Mouse (Mus musculus) left cerebral cortex, adult 18-20 months (tissue): Measurements from ENCODE around the gene Lypla2. TPM values are rescaled to one million over a fixed set of nuclear protein-coding genes. Genes with fewer than 3 reads are reported as not detected.
"Not testable (repeated sequence)": the region's sequence is repeated elsewhere in the genome, so short reads cannot be mapped to it uniquely, and the experiment has no call there.

Source experiments
- DNase-seq, 2 experiments: peaks; one replicate each; pipeline ENCODE4 v3.0.0; 2021 to 2022; ENCODE audit warnings: low spot score in 2 of 2, mixed read lengths in 1 of 2
- long read RNA-seq, 2 experiments: library from polyadenylated mRNA; stranded (forward); transcript quantifications; one replicate each; pipeline ENCODE4 v2.0.0; 2021
- total RNA-seq, 2 experiments: library from RNA; stranded (reverse); gene quantifications; 2 replicates each; pipeline ENCODE4 v1.2.3; 2021

Lypla2 gene
- total RNA-seq = 10 to 100 TPM; 94.5 to 97.4 TPM
- long read RNA-seq, experiment 1, transcript Lypla2-201 (10 exons, 1,626 nt) = major isoform, 122 of 163 reads
- long read RNA-seq, experiment 1, transcript Lypla2-203 (9 exons, 1,119 nt) = minor isoform, 12 of 163 reads
- long read RNA-seq, experiment 1, partial matches to known transcripts = 5 of 163 reads
- long read RNA-seq, experiment 1, other reads (novel, unspliced or antisense) = 24 of 163 reads
- long read RNA-seq, experiment 2, transcript Lypla2-201 (10 exons, 1,626 nt) = major isoform, 87 of 113 reads
- long read RNA-seq, experiment 2, partial matches to known transcripts = 8 of 113 reads
- long read RNA-seq, experiment 2, other reads (novel, unspliced or antisense) = 16 of 113 reads

DNA sequence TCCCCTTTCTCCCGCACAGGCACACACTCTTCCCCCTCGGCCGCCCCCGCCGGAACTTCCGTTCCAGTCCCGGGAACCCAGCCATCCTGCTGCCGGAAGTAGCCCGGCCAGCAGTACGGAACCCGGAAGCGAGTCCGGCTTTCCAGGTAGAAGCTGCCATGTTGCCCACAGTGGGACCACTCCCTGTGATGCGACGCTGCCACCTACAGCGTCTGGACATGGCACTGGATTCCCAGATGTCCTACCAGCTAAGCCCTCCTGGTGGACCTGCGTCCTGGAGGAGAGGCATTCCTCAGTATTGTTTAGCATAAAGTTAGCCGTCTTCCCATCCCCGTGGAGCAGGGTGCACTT is at the start of gene Lypla2:
TSS of gene Lypla2 (minus strand) at position 71 of the 351 bp plus-strand sequence.
- peak; percentile 93 for DNase-seq

DNA sequence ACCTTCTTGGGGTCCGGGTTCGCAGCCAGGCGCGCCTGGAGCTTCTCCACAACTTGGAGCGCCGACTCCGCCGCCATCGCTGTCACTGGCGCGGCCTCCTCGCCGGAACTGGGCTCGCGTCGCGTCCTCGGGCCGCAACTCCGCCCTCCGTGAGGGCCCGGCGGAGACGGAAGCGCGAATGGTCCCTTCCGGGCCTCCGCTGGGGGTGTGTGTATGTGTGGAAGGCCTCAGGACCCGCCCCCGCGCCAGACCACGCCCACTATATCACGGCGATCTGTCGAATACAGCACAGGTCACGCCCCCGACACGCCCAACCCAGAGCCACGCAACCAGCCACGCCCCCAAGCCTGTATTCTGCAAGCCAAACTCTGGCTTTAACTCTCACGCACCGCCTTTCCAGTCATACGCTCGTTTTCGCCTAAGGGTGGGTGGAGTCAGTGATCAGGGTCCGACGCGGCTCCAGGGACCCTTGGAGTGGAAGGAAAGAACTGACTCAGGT is 49.2 kb upstream of the Lypla2 start, which contains the start of gene Eloa:
TSS of gene Eloa (minus strand) at position 215 of the 499 bp plus-strand sequence.
- DNase-seq = peak; percentile 99

DNA sequence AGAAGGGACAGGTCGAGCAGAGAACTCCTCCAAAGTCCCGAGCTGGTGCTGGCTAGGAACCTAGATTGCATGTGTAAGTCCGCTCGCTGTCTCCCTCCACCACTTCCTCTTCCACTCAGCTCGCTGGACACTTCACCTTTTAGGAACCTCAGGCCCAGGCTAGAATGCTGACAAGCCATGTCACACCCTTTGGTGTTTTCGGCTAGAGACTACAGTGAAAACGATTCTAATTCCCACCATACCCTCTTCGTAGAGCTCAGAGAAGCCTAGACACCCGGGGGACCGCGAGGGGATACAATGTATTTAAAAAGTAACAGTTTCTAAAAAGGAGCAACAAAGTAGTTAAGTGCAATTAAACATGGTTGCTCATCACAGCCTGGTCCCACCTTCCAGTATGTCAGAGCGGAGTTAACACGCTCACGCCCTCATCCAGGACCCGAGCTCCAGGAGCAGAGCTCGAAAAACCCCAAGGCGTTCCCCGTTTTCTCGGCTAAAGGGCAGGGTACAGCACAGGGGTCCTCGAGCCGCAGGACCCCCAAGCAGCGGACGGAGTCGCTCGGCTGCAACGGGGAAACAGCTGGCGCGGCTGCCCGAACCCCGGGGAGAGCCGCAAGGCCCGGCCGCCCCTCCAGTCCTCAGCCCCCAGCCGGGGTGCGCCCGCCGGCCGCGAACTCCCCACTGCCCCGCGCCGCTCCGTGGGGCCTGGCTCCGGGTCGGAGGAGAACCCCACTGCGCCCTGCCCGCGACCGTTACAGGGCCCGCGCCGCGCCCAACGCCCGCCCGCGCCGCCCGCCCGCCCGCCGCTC is 48.5 kb upstream of the Lypla2 start:
- peak in 1 of 2 experiments; percentile 3 for DNase-seq

DNA sequence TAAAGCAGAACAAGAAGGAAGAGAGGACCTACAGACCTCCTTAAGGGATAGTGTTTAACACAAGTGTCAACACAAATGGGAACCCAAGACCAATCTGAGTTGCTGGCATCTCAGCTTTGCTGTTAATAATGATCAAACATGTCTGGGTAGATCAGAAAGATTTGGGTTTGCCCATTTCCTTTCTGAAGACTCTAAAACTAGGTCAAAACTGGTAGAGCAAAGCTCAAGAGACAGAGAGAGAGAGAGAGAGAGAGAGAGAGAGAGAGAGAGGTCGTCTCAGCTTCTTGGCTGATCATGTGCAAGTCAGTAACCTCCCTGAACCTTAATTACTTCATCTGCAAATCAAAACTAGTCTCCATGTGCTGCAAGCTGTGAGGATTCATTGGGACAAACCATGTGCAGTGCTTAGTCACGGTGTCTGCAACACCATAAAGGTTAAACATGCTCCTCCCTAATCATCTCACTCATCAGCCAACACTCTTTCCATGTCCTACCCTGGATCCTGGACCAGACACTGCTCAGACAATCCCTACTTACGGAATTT is 43.7 kb upstream of the Lypla2 start:
- DNase-seq = no peak

DNA sequence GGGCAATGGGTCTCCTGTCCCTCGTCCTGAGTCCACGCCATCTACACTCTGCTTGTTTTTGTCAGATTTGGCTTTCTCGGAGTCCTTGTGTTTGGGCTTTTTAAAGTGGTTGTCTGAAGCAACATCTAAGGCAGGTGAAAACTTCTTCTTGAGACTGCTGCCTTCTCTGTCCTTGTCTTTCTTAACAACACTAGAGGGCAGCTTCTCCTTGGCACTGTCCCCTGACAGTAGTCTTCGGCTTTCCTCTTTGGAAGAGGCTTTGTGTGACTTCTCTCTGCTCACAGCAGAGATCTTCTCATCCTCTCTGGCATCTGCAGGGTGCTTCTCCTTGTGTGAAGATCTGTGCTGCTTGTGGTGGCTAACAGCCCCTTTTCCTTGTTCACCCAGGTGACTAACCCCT is 38.2 kb upstream of the Lypla2 start:
- DNase-seq = no peak

DNA sequence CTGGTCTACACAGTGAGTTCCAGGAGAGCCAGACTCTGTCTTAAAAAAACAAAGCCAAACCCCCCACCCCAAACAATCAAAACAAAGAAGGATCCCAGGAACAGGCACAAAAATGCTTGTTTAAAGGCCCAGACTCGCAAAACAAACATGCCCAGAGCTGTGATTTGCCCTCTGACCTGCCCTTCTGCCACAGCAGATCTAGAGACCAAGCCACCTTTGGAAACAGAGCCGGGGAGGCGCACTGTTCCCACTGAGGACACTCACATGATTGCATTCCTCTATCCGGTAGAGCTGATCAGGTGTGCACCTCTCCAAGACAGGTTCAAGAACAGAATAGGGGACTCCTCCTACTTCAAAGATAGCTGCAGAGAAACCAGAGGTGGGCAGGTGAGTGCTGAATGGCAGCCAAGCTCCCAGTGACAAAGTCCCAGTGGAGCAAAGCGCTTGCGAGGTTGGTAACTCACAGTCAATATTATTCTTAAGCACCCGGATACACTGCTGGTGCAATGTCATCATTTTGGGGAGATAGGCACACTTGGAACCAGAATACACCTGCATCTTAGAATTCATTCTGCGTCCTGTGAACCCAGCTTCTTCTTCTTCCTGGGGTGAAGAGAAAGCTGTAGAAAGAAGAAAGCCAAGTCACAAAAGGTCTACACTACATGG is 36.5 kb upstream of the Lypla2 start:
- DNase-seq = no peak

DNA sequence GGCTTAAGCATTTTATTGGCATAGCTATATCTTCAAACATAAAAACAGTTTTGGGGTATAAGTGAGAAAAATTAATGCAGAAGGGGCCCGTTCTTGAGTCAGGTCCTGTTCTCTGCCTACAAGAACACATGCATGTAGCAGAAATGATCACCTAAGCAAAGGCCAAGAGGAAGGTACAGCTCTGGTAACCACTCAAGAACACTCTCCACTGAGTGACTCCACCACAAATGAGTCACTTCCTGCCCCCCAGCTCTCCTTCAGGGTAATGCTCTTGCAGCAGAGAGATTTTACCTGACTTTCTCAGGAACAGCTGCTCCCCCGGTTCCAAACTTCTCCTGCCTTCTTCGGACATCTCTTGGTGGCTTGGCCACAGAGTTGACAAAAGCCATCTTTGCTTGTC is 34.4 kb upstream of the Lypla2 start:
- DNase-seq = no peak

DNA sequence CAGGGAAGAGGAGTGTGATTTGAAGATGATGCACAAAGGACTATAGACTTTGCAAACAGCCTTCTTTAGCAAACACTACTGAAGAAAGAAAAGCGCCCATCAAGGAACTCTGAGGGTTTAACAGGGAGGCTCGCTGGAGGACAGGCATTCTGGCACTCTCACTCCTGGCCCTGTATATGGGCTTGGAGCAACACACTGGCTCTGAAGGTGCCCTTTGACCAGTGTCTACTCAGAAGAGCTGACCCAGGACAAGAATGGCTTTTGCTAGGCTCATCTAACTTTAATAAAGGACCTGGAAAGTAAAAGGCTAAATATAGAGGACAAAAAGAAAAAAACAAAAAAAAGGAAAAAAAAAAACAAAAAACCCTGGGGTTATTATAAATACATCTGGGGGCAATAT is 32.5 kb upstream of the Lypla2 start:
- DNase-seq = no peak

DNA sequence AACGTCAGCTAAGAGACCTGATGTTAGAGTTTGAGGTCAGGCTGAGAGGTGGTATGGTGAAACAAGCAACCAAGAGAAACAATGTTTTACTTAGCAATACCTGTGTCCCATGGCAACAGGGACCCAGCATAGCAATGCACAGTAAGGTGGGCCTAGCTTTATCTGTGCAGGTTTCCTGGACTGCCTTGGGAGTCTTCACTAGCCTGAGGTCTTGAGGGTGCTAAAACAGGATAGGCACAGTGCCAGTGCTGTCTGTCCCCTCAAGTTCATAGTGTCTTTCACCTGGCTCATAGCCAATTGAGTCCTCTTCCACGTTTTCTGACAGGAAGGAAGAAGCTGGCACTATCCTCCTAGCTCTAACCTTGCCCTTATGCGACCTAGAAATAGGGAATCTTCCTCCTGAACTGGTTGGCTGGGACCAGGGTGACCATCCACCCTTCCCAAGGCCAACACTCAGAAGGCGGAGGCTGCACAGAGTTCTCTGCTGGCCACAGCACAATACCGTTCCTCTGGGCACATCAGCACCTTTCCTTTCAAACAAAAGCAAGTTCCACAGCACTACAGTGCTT is 31.8 kb upstream of the Lypla2 start:
- no peak for DNase-seq

DNA sequence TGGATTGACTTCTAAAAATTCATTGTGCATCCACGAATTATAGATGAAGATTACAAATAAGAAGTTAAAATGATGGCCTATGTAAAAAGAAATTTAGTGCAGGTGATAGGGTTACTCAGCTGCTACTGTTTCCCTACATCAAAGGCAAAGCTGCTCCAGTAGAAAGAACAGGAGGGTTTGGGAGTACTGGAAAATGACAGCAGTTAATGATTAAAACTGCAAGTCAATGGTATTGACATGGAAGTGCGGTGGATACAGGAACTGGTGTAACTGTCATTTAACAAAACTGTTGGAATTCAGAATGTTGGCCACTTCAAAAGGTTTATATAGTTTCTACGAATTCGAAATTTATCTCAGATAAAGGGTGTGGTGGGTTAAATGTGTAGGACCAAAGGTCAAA is 22.7 kb upstream of the Lypla2 start:
- DNase-seq = no peak

DNA sequence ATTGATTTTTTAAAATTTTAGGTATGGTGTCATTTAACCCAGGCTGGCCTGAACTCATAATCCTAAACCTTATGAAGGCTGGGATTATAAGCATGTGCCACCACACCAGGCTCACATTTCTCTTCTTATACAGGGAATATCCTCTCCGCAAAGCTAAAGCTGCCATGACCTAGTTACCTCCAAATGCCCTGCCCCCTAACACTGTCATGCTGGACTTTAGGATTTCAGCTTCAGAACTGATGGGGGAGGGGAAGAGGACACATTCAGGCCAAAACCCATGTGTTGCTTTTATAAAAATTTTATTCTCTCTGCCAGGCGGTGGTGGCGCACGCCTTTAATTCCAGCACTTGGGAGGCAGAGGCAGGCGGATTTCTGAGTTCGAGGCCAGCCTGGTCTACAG is 21.5 kb upstream of the Lypla2 start:
- no peak for DNase-seq

DNA sequence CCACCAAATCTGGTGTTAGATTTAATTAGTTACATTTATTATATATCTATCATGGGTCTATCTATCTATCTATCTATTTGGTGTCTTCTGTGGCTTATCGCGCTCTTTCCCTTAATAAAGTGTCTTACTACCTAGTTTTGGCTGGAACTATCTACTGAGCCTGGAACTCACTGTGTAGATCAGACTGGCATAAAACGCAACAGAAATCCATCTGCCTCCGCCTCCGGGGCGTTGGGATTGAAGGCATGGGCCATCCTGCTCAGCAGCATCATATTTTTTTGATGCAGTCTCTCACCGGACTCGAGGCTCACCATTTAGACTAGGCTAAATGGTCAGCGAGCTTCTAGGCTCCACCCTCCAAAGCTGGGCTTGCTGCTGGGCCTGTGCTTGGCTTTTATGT is 15.3 kb upstream of the Lypla2 start:
- no peak for DNase-seq

DNA sequence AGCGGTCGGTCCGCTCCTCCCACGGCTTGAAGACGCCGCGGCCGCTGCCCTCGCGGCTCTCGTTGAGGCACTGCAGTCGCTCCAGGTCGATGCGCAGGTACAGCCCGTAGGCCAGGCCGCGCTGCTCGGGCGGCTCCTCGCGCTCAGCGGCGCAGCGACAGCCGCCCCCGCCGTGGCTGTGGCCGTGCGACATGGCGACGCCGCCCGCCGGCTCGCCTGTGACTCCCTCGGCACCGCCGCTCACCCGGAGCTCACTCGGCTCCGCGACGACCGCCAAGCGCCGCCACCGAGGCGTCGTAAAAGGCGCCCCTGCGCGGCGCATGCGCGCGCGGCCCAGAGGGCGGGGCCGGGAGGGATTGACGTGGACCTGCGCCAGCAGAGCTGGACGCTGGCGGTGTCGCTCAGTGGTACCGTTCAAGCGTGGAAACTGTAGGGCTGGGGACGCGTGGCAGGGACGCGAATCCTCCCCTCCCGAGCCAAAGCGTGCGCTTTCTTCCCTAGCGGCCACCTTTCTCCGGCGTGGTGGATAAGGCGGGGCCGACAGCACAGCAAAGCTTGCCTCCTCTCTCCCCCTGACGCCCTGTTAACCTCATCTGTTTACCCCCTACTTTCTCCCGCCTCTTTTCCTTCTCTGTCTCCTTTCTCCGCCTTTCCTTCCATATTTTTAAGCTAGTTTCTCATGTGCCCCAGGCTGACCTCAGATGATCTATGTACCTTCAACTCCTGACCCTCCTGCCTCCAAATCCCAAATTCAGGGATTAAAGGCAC is 14.7 kb upstream of the Lypla2 start, which contains the start of gene Pithd1:
TSS of gene Pithd1 (minus strand) at position 322 of the 768 bp plus-strand sequence.
- DNase-seq = peak; percentile 86 to 93

DNA sequence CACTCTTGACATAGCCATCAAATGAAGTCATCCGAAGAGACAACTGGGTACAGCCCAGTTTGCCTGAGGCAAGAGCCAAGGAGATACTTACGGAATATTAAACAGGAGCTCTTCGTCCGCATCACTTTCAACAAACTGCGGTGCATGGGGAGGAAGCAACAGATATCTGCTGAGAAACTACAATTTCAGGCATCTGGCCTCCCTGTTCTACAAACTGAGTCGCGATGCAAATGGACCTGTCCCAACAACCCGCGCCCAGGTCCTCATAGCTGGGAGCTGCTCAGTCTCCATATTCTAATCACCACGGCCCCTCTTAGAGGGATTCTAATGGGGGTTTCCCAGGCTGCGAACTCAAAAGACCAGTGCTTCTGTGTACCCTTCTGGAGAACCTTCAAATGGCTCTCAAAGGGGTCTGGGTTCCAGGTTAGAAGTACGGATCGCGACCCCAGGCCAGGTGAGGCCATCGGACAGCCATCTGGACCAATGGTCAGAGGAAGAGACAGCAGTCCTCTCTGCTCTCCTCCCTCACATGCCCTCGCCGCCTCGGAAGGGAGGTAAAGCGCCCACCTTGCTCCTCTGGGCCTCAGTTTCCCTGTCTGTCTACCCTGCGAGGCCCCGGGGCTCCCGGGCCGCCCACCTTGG is 14.0 kb upstream of the Lypla2 start:
- DNase-seq = no peak

DNA sequence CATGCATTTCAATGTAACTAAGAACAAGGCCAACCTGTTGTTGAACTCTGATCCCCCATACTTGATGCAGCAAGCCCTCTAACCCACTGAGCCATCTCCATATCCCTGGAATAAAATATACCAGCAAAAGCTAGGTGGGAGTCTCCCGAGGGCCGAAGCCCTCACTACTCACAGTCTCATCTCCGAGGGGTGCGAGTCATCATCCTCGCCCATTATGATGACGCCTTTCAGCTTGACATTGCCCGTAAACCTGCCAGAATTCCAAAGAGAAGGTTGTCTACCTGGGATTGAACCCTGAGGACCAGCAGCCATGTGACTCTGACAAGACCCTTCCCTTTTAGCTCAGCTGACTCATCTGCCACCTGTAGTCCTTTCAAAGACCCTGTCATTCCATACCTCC is 13.3 kb upstream of the Lypla2 start:
- DNase-seq = no peak

DNA sequence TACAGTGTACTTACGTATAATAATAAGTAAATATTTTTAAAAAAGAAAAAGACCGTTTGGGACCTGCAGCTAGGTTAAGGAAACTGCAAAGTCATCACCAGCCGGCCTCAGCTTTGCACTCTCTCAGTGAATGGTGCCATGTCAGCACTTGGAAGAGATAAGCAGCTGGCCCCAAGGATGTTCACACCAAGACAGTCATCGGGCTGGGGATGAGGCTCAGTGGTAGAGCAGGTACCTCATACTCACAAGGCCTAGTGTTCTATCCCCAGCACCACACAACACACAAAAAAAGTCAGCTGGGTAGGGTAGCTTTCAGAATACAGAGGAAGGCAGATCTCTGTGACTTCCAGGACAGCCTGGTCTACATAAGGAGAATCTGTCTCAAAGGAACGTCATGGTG is 12.8 kb upstream of the Lypla2 start:
- DNase-seq = no peak

DNA sequence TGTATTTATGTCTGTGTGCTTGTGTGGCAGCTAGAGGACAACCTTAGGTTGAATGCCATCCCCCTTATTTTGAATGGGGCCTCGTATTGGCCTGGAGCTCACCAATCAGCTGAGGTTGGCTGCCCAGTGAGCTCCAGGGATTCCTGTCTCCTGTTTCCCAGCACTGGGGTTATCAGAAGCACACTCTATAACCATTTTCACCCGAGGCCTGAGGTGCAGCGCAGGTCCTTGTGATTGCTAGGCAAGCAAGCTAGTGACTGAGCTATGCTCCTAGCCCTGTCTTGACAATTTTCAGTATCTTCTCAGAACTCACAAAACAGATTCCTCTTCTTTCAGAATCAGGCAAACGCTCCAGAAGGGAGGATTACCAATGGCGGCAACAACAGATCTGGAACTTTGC is 12.1 kb upstream of the Lypla2 start:
- no peak for DNase-seq

DNA sequence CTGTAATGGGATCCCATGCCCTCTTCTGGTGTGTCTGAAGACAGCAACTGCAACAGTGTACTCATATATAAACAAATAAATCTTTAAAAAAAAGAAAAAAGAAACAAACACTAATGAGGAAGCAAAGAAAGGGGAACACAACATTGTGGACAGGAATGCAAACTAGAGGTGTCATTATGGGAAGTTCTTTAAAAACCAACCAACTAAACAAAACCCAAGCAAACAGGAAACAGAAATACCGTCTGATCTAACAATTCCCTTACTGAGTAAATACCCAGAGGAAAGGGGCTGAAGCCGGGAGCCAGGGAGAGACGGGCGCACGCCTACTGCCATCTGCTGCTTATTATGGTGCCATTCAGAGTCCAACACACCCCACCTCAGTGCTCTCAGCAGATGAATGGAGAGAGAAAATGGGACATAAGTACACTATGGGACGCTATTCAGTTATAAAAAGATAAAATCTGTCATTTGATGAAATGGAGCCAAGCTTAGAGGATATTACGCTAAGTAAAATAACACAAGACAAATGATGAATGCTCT is 9.2 kb upstream of the Lypla2 start:
- DNase-seq = peak; percentile 73 to 74

DNA sequence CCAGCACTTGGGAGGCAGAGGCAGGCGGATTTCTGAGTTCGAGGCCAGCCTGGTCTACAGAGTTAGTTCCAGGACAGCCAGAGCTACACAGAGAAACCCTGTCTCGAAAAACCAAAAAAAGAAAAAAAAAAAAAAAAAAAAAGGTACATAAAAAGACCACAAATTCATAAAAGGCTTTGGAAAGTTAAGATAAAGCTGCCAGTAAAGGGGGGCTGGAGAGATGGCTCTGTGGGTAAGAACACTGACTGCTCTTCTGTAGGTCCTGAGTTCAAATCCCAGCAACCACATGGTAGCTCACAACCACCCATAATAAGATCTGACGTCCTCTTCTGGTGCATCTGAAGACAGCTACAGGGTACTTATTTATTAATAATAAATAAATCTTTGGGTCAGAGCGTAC is 7.8 kb upstream of the Lypla2 start:
- DNase-seq = not testable (repeated sequence)

DNA sequence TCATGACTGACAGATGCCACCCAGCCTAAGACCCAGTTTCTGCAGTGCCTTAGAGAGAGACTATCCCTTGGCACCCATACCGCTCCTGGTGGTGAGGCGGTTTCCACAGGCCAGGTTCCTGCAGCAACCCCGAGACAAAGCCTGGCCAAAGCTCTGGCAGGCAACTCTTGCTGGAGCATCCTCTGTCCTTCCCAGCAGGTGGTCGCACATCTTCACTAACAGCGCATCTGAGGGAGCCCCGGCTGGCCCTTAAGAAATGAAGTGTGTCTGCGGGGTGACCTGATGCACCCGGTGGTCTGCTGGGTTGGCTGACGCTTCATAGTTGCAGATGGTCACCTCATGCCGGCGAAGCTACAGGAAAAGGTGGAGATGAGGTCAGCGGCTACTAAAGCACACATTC is 3.7 kb upstream of the Lypla2 start:
- DNase-seq = no peak
